Mouse (Mus musculus) left cerebral cortex, adult 11 months (tissue): ENCODE measurements around the gene Neurl1a.
A peak's percentile ranks its signal among the peaks of the same experiment; 100 is the strongest.

Experiments
- DNase-seq: peaks from one replicate; pipeline ENCODE4 v3.0.0; 2022; ENCODE audit warnings: low spot score

The Neurl1a gene

GRCm38 (mm10) chr19:47247791-47248190, 69.2 kb downstream of the Neurl1a start:
- no peak for DNase-seq

DNA sequence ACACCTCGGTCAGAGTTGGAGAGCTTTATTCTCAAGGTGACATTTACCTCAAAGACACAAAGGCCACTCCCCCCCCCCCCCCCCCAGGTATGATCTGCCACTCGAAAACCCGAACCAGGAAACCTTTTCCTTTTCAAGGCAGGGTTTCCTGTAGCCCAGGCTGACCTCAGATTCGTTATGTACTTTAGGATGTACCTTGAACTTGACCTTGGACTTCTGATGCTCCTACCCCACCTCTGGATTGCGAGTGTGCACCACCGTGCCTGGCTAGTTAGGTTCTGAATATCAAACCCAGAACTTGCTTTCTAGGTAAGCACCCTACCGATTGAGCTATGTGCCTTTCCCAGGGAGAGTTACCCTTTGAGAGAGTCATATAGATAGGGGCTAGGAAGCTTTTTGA, 69.7 kb downstream of the Neurl1a start:
- DNase-seq, result no peak

GRCm38 (mm10) chr19:47248906-47249568, 70.4 kb downstream of the Neurl1a start:
- no peak for DNase-seq

GRCm38 (mm10) chr19:47250931-47251330, 72.3 kb downstream of the Neurl1a start:
- DNase-seq, result no peak

GRCm38 (mm10) chr19:47253053-47253628, 74.5 kb downstream of the Neurl1a start:
- no peak for DNase-seq

DNA sequence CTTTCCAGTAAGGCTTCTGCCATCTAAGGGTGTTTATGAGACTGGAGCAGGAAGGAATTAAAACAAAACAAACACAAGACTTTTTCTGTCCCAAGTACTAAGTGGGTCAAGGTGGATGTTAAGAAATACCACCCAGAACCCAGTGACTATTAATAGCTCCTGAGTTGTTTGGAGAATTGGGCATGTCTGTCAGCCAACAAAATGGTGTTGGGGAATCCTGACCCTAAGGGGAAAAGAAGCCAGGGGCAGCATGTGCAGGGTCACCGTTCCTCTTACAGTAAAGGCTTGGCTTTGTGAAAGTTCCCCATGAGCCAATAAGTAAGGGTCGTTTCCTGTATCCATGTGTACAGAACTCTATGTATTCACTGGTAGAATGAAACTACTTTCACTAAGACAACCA, 76.4 kb downstream of the Neurl1a start:
- no peak for DNase-seq

- DNase-seq, result no peak
Observed at GRCm38 (mm10) chr19:47255919-47256318, 77.3 kb downstream of the Neurl1a start.

GRCm38 (mm10) chr19:47259581-47259980, 81.0 kb downstream of the Neurl1a start:
- DNase-seq, result no peak

- DNase-seq, result no peak
Observed at GRCm38 (mm10) chr19:47261196-47261595, 82.6 kb downstream of the Neurl1a start.

- no peak for DNase-seq
Observed at GRCm38 (mm10) chr19:47263621-47264020, 85.0 kb downstream of the Neurl1a start.

DNA sequence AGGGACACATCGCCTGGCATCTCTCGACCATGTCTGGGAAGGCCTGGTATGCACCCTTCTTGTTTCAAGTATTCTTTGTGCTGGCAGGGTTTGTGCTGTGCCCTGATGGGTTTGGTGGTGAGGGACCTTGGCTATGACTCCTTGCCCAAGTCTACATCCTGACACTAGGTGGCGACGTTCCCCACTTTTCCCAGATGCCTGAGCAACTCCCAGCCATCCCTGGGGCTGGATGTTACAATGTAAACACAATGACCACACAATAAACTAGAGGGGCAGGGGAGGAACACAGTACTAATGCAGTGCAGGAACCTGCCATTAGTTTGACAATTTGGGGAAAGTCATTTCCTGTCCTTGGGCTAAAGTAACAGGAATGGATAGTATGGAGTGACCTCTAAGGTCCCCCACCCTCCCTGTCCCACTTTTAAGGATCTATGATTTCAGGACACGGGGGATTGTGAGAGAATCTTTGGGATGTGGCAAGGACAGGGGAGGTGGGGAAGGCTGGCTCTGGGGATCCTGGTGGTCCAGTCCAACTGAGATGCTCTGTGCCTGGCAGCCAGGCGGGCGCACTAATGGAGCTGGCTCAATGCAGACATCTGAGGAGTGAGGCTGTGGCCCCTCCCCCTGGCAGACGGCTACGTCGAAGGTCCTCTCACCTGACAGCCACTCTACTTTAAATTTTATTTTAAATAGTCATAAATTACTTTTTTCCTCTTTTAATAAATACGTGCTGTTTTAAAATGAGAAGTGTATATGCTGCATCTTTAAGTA, 85.9 kb downstream of the Neurl1a start:
- peak; percentile 66 for DNase-seq

DNA sequence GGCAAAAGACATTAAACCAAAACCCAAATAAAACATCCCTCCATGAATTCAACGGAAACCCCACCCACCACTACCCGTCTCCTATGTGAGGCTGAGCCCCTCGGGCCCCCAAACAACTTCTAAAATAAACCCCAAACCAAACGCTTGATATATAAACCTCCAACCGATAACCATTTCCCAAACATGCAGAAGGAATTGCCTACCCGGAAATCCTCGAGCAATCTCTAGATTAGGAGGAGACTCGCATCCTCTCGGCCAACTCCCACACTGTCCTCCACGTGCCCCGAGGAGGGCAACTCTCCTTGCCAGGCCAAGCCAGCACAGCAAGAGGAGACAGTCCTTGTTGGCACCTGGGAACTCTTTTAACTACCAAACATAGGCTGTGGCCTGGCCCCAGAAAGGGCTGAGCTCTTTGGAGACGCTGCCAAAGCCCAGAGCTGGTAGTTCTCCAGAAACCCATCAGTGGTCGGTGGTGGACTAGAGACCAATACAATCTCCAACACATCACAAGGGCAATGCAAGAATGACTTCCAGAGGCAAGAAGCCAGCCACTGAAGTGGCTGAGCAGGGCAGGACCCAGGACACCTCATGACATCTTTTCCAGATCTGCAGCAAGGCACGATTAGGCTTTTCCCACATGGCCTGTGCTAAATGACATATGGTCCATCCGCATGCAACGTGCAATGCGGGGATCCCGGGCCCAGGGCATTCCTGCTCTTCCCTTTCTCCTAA, 87.6 kb downstream of the Neurl1a start:
- DNase-seq, result no peak

- DNase-seq, result no peak
Observed at GRCm38 (mm10) chr19:47267066-47267465, 88.4 kb downstream of the Neurl1a start.

GRCm38 (mm10) chr19:47269729-47270128, 91.1 kb downstream of the Neurl1a start:
- DNase-seq, result no peak

DNA sequence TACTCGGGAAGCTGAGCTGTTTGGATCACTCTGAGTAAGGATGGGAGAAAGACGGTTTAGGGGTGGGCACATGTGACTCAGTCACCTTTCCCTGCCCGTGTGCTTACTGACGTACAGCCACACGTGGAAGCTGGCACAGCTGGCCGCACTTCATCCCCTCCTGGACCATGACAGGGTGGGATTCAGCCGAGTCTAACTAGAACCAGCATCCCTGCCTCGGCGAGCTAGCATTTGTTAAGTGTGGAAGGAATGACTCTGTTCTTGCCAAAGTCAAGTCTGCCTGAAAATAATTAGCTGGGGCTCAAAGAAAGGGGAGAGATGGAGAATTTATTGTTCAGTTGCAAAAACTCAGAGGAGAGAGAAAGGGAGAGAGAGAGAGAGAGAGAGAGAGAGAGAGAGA, 91.9 kb downstream of the Neurl1a start:
- no peak for DNase-seq

DNA sequence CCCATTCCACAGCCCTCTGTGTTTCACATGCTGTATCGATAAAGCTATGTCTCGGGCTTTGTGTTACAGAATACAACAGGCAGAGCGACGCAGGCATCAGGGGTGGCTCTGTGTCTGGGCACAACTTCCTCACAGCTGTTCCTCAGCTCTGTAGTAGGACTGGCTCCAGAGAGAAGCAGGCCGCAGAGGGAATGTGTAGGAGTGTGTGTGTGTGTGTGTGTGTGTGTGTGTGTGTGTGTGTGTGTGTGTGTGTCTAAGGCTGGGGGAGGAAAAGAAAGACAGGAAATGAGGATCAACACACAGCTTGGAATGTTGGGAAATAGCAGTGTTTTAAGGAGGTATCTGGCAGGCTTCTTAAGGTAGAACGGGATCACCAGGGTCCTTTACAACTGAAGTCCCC, 98.1 kb downstream of the Neurl1a start:
- DNase-seq, result peak; percentile 52

DNA sequence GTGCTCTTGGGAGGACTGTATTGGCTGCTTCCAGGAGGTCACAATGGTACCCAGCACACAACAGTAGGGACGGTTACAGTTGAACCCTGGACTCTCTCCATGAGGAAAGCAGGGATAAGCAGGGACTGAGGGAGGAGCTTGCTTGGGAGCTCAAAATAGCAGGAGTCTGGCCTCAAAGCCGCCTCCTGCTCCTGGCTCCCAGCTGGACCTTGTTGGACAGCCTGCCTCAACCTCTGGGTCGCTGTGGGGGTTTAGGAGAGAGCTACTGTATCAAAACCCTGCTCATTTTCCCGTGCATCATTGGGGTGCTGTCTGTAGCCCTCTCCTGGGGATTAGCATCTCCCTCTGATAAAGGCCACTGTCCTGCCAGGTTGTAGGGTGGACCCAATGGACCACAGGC, 100.8 kb downstream of the Neurl1a start:
- DNase-seq, result no peak

DNA sequence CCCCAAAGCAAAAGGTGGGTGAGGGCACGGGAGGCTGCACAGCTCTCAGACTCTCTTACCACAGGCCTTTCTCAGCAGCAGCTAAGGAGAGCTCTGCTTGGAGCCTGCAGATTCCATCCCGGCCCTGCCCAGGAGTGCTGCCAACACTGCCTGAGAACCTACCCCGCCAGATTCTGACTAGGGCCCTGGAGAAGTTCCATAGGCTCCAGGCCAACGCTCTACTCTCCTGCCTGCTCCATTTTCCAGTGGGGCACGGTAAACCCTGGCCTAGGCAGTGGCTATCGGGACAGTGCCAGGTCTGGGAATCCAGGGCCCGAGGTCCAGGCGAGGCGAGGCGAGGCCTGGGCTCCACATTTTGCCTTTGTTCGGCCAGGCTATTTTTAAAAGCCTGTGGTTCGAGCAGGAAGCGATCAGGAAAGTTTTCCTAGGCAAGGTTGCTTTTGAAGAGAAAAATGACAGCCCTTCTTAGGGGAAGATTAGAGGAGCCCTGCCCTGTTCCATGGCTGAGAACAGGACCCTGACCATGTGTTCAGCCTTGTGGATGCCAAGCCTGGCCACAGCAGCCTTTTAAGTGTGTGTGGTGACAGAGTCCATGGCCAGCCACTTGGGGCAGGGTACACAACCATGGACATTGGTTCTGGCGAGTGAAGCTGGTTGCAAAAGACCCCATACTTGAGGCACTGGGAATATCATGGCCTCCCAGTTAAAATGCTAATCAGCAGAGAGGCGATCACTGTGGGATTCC, 101.3 kb downstream of the Neurl1a start:
- DNase-seq, result peak; percentile 62

DNA sequence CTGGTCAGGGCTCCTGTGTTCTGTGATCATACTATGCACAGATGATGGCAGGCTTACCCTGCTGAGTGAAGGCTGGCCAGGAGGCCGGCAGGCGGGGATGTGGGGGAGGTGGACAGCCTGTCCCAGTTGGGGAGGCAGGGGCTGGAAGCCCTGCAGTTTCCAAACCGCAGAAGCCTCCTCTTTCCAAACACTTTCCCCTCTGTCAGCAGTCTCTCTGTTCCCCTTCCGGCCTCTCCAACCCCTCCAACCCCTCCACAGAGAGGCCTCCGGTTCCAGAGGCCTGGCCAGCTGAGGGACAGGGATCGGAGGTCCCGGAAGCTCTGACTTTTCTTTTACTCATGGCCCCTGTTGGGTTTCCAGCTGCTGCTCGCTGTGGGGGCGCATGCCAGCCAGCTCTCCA, 102.3 kb downstream of the Neurl1a start:
- DNase-seq, result no peak

GRCm38 (mm10) chr19:47282050-47282454, 103.4 kb downstream of the Neurl1a start:
- DNase-seq, result no peak

DNA sequence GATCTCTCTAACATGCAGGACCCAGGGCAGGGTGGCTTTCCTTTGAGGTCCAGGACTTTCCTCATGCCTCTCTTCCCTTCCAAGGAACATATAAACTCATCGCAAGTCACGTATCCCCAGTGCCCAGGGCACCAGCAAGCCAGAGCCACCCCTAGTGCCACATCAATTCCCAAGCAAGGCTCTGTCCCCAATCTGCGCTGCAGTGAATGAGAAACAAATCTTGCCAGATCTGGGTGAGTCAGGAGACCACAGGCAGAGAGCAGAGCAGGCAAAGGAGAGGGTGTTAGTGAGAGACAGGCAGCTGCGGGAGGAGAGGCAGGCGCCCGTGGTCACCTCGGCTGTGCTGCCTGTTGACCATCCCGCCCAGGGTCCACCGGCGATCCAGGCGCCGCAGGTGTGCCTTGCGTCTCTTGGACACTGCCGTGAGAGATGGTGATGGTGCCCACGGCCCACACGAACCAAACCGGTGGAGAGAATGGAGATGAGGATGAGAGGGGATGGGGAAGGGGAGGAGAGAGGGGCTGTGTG, 104.1 kb downstream of the Neurl1a start:
- DNase-seq, result no peak

- no peak for DNase-seq
Observed at GRCm38 (mm10) chr19:47285581-47285980, 107.0 kb downstream of the Neurl1a start.
